In the genomic region with DNA sequence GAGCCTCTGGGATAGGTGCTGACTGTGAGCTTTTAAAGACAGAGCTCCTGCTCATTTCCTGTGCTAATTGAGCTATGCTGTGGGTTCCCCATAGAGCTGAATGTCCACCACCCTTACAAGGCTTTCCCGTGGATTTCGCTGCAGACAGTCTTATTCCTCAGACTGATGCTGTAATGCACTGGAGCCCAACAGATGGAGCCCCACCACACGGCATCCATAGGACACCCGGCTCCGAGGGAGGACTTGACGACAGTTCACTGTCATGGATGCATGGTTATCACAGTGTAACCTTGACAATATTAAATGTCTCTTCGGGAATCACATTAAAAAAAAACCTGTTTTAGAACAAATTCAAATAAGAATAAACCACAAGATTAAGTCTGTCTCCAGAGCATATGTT, we compare ENCODE assay signal across 20 mouse cellular contexts.
DNase-seq lines count a peak whose midpoint lies in the region; ATAC-seq and TF ChIP-seq lines count a peak whose summit lies in the region.
"Had no signal": no experiment of that assay in that cellular context is flagged by ENCODE, and none has a peak within 500 bp of the region (broad histone marks: within the 10 kb centered on the region; RNA-seq: fewer than 3 reads in every experiment).

No protein-coding gene starts in this region.

- H3K4me3 ChIP-seq in forebrain, embryonic 15.5 days: no peak overlapping the region
- no peak overlapping the region for H3K4me3 ChIP-seq in forebrain, embryonic 12.5 days (replicated peaks)
- H3K4me3 ChIP-seq in kidney, postnatal 0 days (replicated peaks; ENCODE audit: low read depth, low read length): no peak overlapping the region
- H3K4me3 ChIP-seq in midbrain, postnatal 0 days (ENCODE audit: low read depth, low read length): no peak overlapping the region
- H3K4me3 ChIP-seq in midbrain, embryonic 11.5 days (ENCODE audit: low read depth, low read length): no peak overlapping the region
- H3K4me3 ChIP-seq: heart, embryonic 10.5 days; hindbrain, embryonic 10.5 days; limb, embryonic 10.5 days had no signal

- no peaks in the 10 kb centered on the region for H3K4me1 ChIP-seq in forebrain, embryonic 15.5 days
- no peaks in the 10 kb centered on the region for H3K4me1 ChIP-seq in forebrain, embryonic 12.5 days
- no peaks in the 10 kb centered on the region for H3K4me1 ChIP-seq in kidney, postnatal 0 days (replicated peaks; ENCODE audit: insufficient read depth, low read length)
- H3K4me1 ChIP-seq in midbrain, postnatal 0 days (ENCODE audit: insufficient read depth, low read length): no peaks in the 10 kb centered on the region
- no peaks in the 10 kb centered on the region for H3K4me1 ChIP-seq in midbrain, embryonic 11.5 days (ENCODE audit: control insufficient read depth, insufficient read depth, low read length)
- H3K4me1 ChIP-seq: heart, embryonic 10.5 days; hindbrain, embryonic 10.5 days; limb, embryonic 10.5 days had no signal

- peak; percentile 30 for DNase-seq in kidney, postnatal 0 days (ENCODE audit: low spot score)
- no peak for DNase-seq in kidney, adult 9 months
- DNase-seq in midbrain, postnatal 0 days (ENCODE audit: low spot score): peak; percentile 60
- DNase-seq in midbrain, embryonic 11.5 days (ENCODE audit: low spot score, missing footprints): no peak
- DNase-seq in brain, embryonic 14.5 days (ENCODE audit: low read depth): no peak
- DNase-seq in yolk sac, embryonic 10.5 days (ENCODE audit: low spot score): no peak
- DNase-seq: adrenal gland, postnatal 25 days; cerebellum, adult 11 months; cerebellum, adult 9-11 months; gastrocnemius, postnatal 10 days; kidney, adult 18-20 months; kidney, postnatal 10 days; liver; lung, postnatal 4 days had no signal

- no peak for TF ChIP-seq POLR2A in brain, embryonic 14.5 days (IDR thresholded peaks at IDR 0.05; ENCODE audit: borderline replicate concordance, extremely low read depth, insufficient read depth, insufficient read length, poor library complexity, severe bottlenecking)

- TF ChIP-seq CTCF in kidney, postnatal 0 days (IDR thresholded peaks at IDR 0.05; ENCODE audit: low read depth): 0 out of 2 replicates have a peak, but pooled peaks have one; percentile 4
- peak; percentile 56 for TF ChIP-seq CTCF in midbrain, postnatal 0 days (IDR thresholded peaks at IDR 0.05)
- 0 out of 2 replicates have a peak, but pooled peaks have one; percentile 5 for TF ChIP-seq CTCF in brain, embryonic 14.5 days (IDR thresholded peaks at IDR 0.05; ENCODE audit: borderline replicate concordance, extremely low read depth, insufficient read depth, insufficient read length)

- H3K36me3 ChIP-seq in forebrain, embryonic 15.5 days: no peaks in the 10 kb centered on the region
- H3K36me3 ChIP-seq in forebrain, embryonic 12.5 days (replicated peaks): no peaks in the 10 kb centered on the region
- H3K36me3 ChIP-seq in kidney, postnatal 0 days (ENCODE audit: insufficient read depth, low read length): no peaks in the 10 kb centered on the region
- no peaks in the 10 kb centered on the region for H3K36me3 ChIP-seq in midbrain, postnatal 0 days (ENCODE audit: insufficient read depth, low read length)
- no peaks in the 10 kb centered on the region for H3K36me3 ChIP-seq in midbrain, embryonic 11.5 days (ENCODE audit: control insufficient read depth, insufficient read depth, low read length)
- H3K36me3 ChIP-seq: heart, embryonic 10.5 days; hindbrain, embryonic 10.5 days; limb, embryonic 10.5 days had no signal

- WGBS in forebrain, embryonic 15.5 days: 87% methylated on average over 7 of the region's 7 CpGs
- 82% methylated on average over 7 of the region's 7 CpGs for whole genome bisulfite sequencing in forebrain, embryonic 12.5 days
- WGBS in kidney, postnatal 0 days: 44% methylated on average over 7 of the region's 7 CpGs
- WGBS in midbrain, postnatal 0 days: 84% methylated on average over 7 of the region's 7 CpGs
- WGBS in midbrain, embryonic 11.5 days: 88% methylated on average over 7 of the region's 7 CpGs

- H3K27ac ChIP-seq in forebrain, embryonic 15.5 days (replicated peaks): no peak overlapping the region
- H3K27ac ChIP-seq in forebrain, embryonic 12.5 days: no peak overlapping the region
- no peak overlapping the region for H3K27ac ChIP-seq in kidney, postnatal 0 days
- H3K27ac ChIP-seq in midbrain, postnatal 0 days (ENCODE audit: low read depth, low read length): no peak overlapping the region
- no peak overlapping the region for H3K27ac ChIP-seq in midbrain, embryonic 11.5 days (ENCODE audit: low read depth, low read length)
- H3K27ac ChIP-seq: heart, embryonic 10.5 days; hindbrain, embryonic 10.5 days; limb, embryonic 10.5 days had no signal

- no peaks in the 10 kb centered on the region for H3K27me3 ChIP-seq in forebrain, embryonic 15.5 days
- H3K27me3 ChIP-seq in forebrain, embryonic 12.5 days: no peaks in the 10 kb centered on the region
- no peaks in the 10 kb centered on the region for H3K27me3 ChIP-seq in kidney, postnatal 0 days (ENCODE audit: insufficient read depth, low read length)
- H3K27me3 ChIP-seq in midbrain, postnatal 0 days (ENCODE audit: insufficient read depth, low read length): no peaks in the 10 kb centered on the region
- no peaks in the 10 kb centered on the region for H3K27me3 ChIP-seq in midbrain, embryonic 11.5 days (ENCODE audit: control insufficient read depth, insufficient read depth, low read length)

- no peak overlapping the region for H3K9ac ChIP-seq in forebrain, embryonic 15.5 days (replicated peaks)
- H3K9ac ChIP-seq in forebrain, embryonic 12.5 days: no peak overlapping the region
- H3K9ac ChIP-seq in kidney, postnatal 0 days (ENCODE audit: low read depth, low read length): no peak overlapping the region
- no peak overlapping the region for H3K9ac ChIP-seq in midbrain, postnatal 0 days (replicated peaks; ENCODE audit: low read length, poor library complexity, severe bottlenecking)
- no peak overlapping the region for H3K9ac ChIP-seq in midbrain, embryonic 11.5 days (ENCODE audit: low read length)

- H3K9me3 ChIP-seq in forebrain, embryonic 15.5 days: no peaks in the 10 kb centered on the region
- no peaks in the 10 kb centered on the region for H3K9me3 ChIP-seq in forebrain, embryonic 12.5 days
- H3K9me3 ChIP-seq in kidney, postnatal 0 days (replicated peaks; ENCODE audit: low read length): no peaks in the 10 kb centered on the region
- H3K9me3 ChIP-seq in midbrain, postnatal 0 days (ENCODE audit: low read length): no peaks in the 10 kb centered on the region
- no peaks in the 10 kb centered on the region for H3K9me3 ChIP-seq in midbrain, embryonic 11.5 days (ENCODE audit: control insufficient read depth, low read length)
- H3K9me3 ChIP-seq: heart, embryonic 10.5 days; hindbrain, embryonic 10.5 days; limb, embryonic 10.5 days had no signal

- H3K4me2 ChIP-seq in forebrain, embryonic 15.5 days (replicated peaks): no peak overlapping the region
- no peak overlapping the region for H3K4me2 ChIP-seq in forebrain, embryonic 12.5 days
- H3K4me2 ChIP-seq in kidney, postnatal 0 days (ENCODE audit: low read length): no peak overlapping the region
- no peak overlapping the region for H3K4me2 ChIP-seq in midbrain, postnatal 0 days (ENCODE audit: low read depth, low read length, poor library complexity, severe bottlenecking)
- no peak overlapping the region for H3K4me2 ChIP-seq in midbrain, embryonic 11.5 days

- ATAC-seq in forebrain, embryonic 15.5 days (replicated peaks): 0 out of 2 replicates have a peak, but pooled peaks have one; percentile 32
- ATAC-seq in forebrain, embryonic 12.5 days (ENCODE audit: low FRiP score): no peak
- ATAC-seq in kidney, postnatal 0 days (replicated peaks; ENCODE audit: low FRiP score, low read depth): no peak
- ATAC-seq in midbrain, postnatal 0 days (ENCODE audit: low FRiP score): no peak
- no peak for ATAC-seq in midbrain, embryonic 11.5 days (ENCODE audit: low FRiP score)
- ATAC-seq: inflammation-experienced regulatory T-cells, adult 6 months had no signal

Comparison
In these comparisons a context has a peak if more than half of its experiments do, and no peak if none do; other contexts are left out.
1. DNase-seq: peak in kidney, postnatal 0 days (single experiment) and midbrain, postnatal 0 days (single experiment); none in kidney, adult 9 months (single experiment), midbrain, embryonic 11.5 days (single experiment), brain, embryonic 14.5 days (single experiment) and yolk sac, embryonic 10.5 days (single experiment).
2. CTCF ChIP-seq: peak in every context shown above with its lines; median percentile 56 in midbrain, postnatal 0 days; 5 in brain, embryonic 14.5 days; 4 in kidney, postnatal 0 days.